Mouse (Mus musculus) kidney, adult 10 weeks (tissue): ENCODE measurements around the gene Dcpp1. TPM values are rescaled to one million over a fixed set of nuclear protein-coding genes. Genes with fewer than 3 reads are reported as not detected.

ENCODE experiments used
- polyA plus RNA-seq: library from polyadenylated mRNA; stranded (reverse); fragments of 350-450 nt; fragmentation: Illumina TruSeq; extraction: RNeasy Lipid Tissue Mini Kit (QIAGEN cat#74804); gene quantifications from one replicate; pipeline ENCODE4 v1.2.3, GENCODE M21; 2014; ENCODE audit warnings: low read depth, low replicate concordance

Dcpp1 gene
- polyA plus RNA-seq = not detected

GRCm38 (mm10) chr17:23880576-23880975 lies at the start of gene Dcpp1, which contains the start of gene Dcpp2:
Dcpp1 (plus strand) TSS chr17:23880876.
Dcpp2 (plus strand) TSS chr17:23880880.

GRCm38 (mm10) chr17:23836006-23836575 lies 44.6 kb upstream of the Dcpp1 start, which contains the start of gene Prss33:
Prss33 (minus strand) TSS chr17:23836056.

DNA sequence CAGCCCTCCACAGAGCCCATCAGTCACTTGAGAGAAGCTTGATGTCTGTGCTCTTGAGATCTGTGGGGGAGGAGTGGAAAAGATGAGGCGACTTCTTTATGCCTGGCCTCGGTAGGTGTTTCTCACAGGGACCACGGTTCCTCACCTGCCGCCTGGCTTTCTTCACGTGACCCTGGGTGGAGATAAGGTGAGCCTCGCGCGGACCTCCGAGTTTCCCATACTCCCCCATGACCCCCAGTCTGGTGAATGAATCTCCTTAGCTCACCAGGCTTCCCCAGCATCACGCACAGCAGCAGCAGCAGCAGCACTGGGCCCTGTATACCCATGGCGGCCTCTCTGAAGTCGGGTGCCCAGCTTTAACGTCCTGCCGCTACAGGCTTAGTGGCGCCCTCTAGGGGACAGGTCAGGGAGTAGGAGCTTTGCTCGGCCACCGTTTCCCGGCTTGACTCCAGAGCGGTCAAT lies 36.8 kb upstream of the Dcpp1 start, which contains the start of the genes Prss32 and Prss41:
TSS of gene Prss32 (plus strand) at position 44 of the 462 bp plus-strand sequence.
TSS of gene Prss41 (minus strand) at position 361 of the 462 bp plus-strand sequence.

DNA sequence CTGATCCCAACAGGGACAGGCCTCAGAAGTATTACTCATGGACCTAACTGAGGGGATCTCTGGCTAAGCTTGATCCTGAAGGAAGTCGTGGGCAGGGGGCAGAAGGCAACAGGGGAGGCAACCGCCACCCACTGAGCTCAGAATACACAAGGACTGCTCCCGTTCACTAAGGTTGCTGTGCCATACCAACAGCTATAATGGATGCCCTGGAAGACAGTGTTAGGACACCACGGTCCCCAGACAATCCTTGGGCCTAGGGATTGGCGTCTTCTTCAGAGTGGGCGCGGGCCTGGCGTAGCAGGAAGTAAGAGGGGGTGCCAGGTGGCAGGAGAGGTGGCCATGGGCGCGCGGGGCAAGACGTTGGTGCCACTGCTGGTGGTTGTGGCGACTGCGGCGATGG lies 12.9 kb upstream of the Dcpp1 start, which contains the start of gene Prss21:
TSS of gene Prss21 (plus strand) at position 301 of the 400 bp plus-strand sequence.

DNA sequence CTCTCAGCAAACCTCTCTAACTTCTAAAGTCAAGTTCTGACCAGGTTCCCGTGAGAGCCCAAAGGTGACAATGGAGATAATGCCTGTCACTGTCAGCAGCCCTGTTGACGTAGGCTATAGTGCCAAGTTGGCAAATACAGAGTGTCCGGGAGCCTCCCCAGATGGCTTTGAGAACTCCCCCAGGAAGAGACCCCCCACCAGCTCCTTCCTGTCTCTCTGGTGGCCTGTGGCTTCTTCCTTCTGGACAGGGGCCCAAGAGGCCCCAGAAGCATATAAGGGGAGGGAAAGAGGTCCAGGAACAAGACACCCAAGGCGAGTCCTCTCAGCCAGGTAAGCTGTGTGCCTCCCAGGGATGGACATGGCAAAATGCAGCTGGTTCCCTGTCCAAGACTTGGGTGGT lies 36.5 kb downstream of the Dcpp1 start, which contains the start of gene Dcpp3:
TSS of gene Dcpp3 (plus strand) at position 301 of the 400 bp plus-strand sequence.

Other genes with a start within 250 kb of the Dcpp1 start
- 0.08 TPM for gene Mmp25, start 235.6 kb upstream of the Dcpp1 start, polyA plus RNA-seq
- gene Bicdl2, start 220.4 kb upstream of the Dcpp1 start, polyA plus RNA-seq = 0.28 TPM
- gene Hcfc1r1, start 207.3 kb upstream of the Dcpp1 start, polyA plus RNA-seq = 7.0 TPM
- gene Thoc6, start 207.0 kb upstream of the Dcpp1 start, polyA plus RNA-seq = 1.8 TPM
- 0.65 TPM for gene Tnfrsf12a, start 203.4 kb upstream of the Dcpp1 start, polyA plus RNA-seq
- gene Cldn6, start 201.6 kb upstream of the Dcpp1 start, polyA plus RNA-seq = 0.32 TPM
- not detected for gene Cldn9, start 196.8 kb upstream of the Dcpp1 start, polyA plus RNA-seq
- not detected for gene 1520401A03Rik, start 158.1 kb upstream of the Dcpp1 start, polyA plus RNA-seq
- not detected for gene Pkmyt1, start 154.5 kb upstream of the Dcpp1 start, polyA plus RNA-seq
- gene Paqr4, start 140.0 kb upstream of the Dcpp1 start, polyA plus RNA-seq = 0.65 TPM
- not detected for gene Kremen2, start 135.0 kb upstream of the Dcpp1 start, polyA plus RNA-seq
- gene Flywch1, start 109.3 kb upstream of the Dcpp1 start, polyA plus RNA-seq = 0.65 TPM
- not detected for gene Flywch2, start 94.8 kb upstream of the Dcpp1 start, polyA plus RNA-seq
- gene Srrm2, start 90.3 kb upstream of the Dcpp1 start, polyA plus RNA-seq = 69.0 TPM
- gene Elob, start 51.7 kb upstream of the Dcpp1 start, polyA plus RNA-seq = 12.0 TPM
- not detected for gene Prss33, start 44.8 kb upstream of the Dcpp1 start, polyA plus RNA-seq
- gene Prss32, start 37.0 kb upstream of the Dcpp1 start, polyA plus RNA-seq = not detected
- gene Prss41, start 36.7 kb upstream of the Dcpp1 start, polyA plus RNA-seq = not detected
- gene Prss21, start 12.8 kb upstream of the Dcpp1 start, polyA plus RNA-seq = not detected
- gene Dcpp2, start within 50 bp of the Dcpp1 start, polyA plus RNA-seq = not detected
- not detected for gene Dcpp3, start 36.6 kb downstream of the Dcpp1 start, polyA plus RNA-seq
- not detected for gene Sbp, start 60.8 kb downstream of the Dcpp1 start, polyA plus RNA-seq
- not detected for gene Sbpl, start 74.4 kb downstream of the Dcpp1 start, polyA plus RNA-seq
- not detected for gene Prss30, start 99.7 kb downstream of the Dcpp1 start, polyA plus RNA-seq
- not detected for gene Prss22, start 117.2 kb downstream of the Dcpp1 start, polyA plus RNA-seq
- not detected for gene Prss27, start 157.3 kb downstream of the Dcpp1 start, polyA plus RNA-seq
- 19.8 TPM for gene Kctd5, start 192.6 kb downstream of the Dcpp1 start, polyA plus RNA-seq